Mouse (Mus musculus) heart, postnatal 36 days (tissue): ENCODE measurements at regions not wholly inside any gene's neighbourhood (a gene's known extent, or its start where the extent isn't known, plus 50 kb on each side); places are given as distances from the start of the nearest gene placed in this dataset.
A peak's percentile ranks its signal among the peaks of the same experiment; 100 is the strongest.

Experiments
- DNase-seq, 2 experiments: peaks; one replicate each; pipeline ENCODE4 v3.0.0; 2021 to 2022
- intact Hi-C: fragments of 180-260 bp; cut with DNase I; formaldehyde crosslinking; loops from one replicate; pipeline ENCODE4 v1.15.1; 2025

GRCm38 (mm10) chr5:37898041-37898615, 73.7 kb upstream of the Msx1 start:
- intact Hi-C loops, result no loop called here
- no peak for DNase-seq

- intact Hi-C loops, result no loop called here
- no peak for DNase-seq
Observed at GRCm38 (mm10) chr5:37897501-37897900, 73.1 kb upstream of the Msx1 start.

GRCm38 (mm10) chr5:37895441-37896336, 71.3 kb upstream of the Msx1 start:
- no peak for DNase-seq
- intact Hi-C loops, result no loop called here

GRCm38 (mm10) chr5:37893639-37894550, 69.5 kb upstream of the Msx1 start:
- intact Hi-C loops, result no loop called here
- no peak for DNase-seq

GRCm38 (mm10) chr5:37890641-37891040, 66.3 kb upstream of the Msx1 start:
- intact Hi-C loops, result no loop called here
- no peak for DNase-seq

GRCm38 (mm10) chr5:37879668-37880380, 55.4 kb upstream of the Msx1 start:
- peak; percentile 25 to 32 for DNase-seq
- intact Hi-C loops, result no loop called here

- DNase-seq, result no peak
- intact Hi-C loops, result no loop called here
Observed at GRCm38 (mm10) chr5:37876240-37876639, 51.9 kb upstream of the Msx1 start.

- intact Hi-C loops, result no loop called here
Observed at GRCm38 (mm10) chr5:37875452-37875851, 51.1 kb upstream of the Msx1 start.

GRCm38 (mm10) chr5:37874784-37875281, 50.5 kb upstream of the Msx1 start:
- DNase-seq, result peak; percentile 11 to 41
- intact Hi-C loops, result no loop called here

More at GRCm38 (mm10) chr5:37875452-37875851, 51.1 kb upstream of the Msx1 start:
- peak in 1 of 2 experiments; percentile 12 for DNase-seq
